Mouse (Mus musculus): ENCODE measurements around the gene 9130409I23Rik. TPM values are rescaled to one million over a fixed set of nuclear protein-coding genes. Genes with fewer than 3 reads are reported as not detected.

9130409I23Rik gene
- polyA plus RNA-seq (2012; rRNA removed; ENCODE audit: low replicate concordance), result 0.05 TPM in 1 of 2 replicates, not detected in the other

DNA sequence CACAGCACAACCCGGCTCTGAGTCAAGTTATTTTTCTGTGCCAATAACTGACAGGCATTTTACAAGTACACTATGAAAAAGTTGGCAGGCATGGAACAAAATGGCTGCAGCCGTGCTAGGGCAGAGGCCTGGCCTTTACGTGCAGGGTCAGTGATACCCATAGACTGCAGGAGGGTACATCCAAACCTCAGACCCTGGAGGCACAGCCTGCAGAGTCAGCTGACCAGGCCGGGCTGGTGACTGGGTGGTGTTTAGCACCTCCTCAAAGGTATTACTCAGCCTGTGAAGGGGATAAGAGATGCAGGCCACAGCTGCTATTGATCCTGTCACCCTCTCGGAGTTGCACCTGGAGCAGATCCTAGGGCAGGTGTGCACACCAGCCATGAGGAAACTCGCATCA is at the start of gene 9130409I23Rik:
TSS of gene 9130409I23Rik (plus strand) at position 301 of the 400 bp plus-strand sequence.

DNA sequence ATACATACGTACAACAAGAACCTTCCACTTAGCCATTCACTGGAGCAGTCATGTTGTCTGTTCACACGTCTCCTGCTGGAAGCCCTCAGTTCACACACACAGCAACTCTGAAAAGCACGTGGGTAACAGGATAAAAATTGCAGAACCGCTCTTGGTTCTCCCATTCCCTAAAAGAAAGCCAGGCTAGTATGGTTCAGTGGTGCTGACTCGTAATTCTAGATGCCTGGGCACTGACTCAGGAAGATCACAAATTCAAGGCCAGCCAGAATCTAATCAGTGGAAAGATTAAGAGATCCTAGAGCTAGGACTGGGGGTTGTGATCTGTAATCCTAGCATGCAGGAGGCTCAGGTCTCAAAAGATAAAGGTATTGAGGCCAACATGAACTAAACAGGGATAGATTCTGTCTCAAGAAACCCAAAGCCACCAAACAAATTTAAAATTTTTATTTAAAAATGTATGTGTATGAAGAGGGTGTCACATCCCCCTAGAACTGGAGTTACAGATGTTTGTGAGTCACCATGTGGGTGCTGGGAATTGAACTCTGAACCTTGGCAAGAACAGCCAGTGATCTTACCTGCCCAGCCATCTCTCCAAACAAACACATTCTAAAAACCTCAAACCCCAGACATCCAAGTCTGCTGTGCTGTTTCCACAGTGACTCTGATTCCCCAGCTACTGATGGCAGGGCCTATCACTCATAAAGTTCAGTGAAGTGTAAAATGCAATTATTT is 30.1 kb upstream of the 9130409I23Rik start, which contains the start of gene Ephx1:
TSS of gene Ephx1 (minus strand) at position 149 of the 732 bp plus-strand sequence.

Other genes starting within 250 kb of the 9130409I23Rik start
- 375 and 439 TPM in 2 replicates for gene H3f3a, start 237.3 kb upstream of the 9130409I23Rik start, polyA plus RNA-seq (2012; rRNA removed; ENCODE audit: low replicate concordance)
- gene Sde2, start 200.1 kb upstream of the 9130409I23Rik start, polyA plus RNA-seq (2012; rRNA removed; ENCODE audit: low replicate concordance), result 6.2 and 14.2 TPM in 2 replicates
- gene Lefty2, start 158.1 kb upstream of the 9130409I23Rik start, polyA plus RNA-seq (2012; rRNA removed; ENCODE audit: low replicate concordance), result 0.95 TPM in 1 of 2 replicates, not detected in the other
- gene Pycr2, start 146.9 kb upstream of the 9130409I23Rik start, polyA plus RNA-seq (2012; rRNA removed; ENCODE audit: low replicate concordance), result 39.5 and 61.7 TPM in 2 replicates
- 9.2 and 18.1 TPM in 2 replicates for gene Lefty1, start 116.2 kb upstream of the 9130409I23Rik start, polyA plus RNA-seq (2012; rRNA removed; ENCODE audit: low replicate concordance)
- 52.2 and 76.8 TPM in 2 replicates for gene Tmem63a, start 108.9 kb upstream of the 9130409I23Rik start, polyA plus RNA-seq (2012; rRNA removed; ENCODE audit: low replicate concordance)
- 59.2 and 92.1 TPM in 2 replicates for gene Ephx1, start 30.3 kb upstream of the 9130409I23Rik start, polyA plus RNA-seq (2012; rRNA removed; ENCODE audit: low replicate concordance)
- 12.3 and 21.9 TPM in 2 replicates for gene Nvl, start 93.0 kb downstream of the 9130409I23Rik start, polyA plus RNA-seq (2012; rRNA removed; ENCODE audit: low replicate concordance)
- 18.4 and 23.8 TPM in 2 replicates for gene Cnih4, start 93.5 kb downstream of the 9130409I23Rik start, polyA plus RNA-seq (2012; rRNA removed; ENCODE audit: low replicate concordance)
- 51.0 and 57.8 TPM in 2 replicates for gene Wdr26, start 160.8 kb downstream of the 9130409I23Rik start, polyA plus RNA-seq (2012; rRNA removed; ENCODE audit: low replicate concordance)

All from subcutaneous adipose tissue, adult 2 months (tissue).